Mouse (Mus musculus): ENCODE measurements around the gene Znrf2.
"Not testable (repeated sequence)": the region's sequence is repeated elsewhere in the genome, so short reads cannot be mapped to it uniquely, and the experiment has no call there.

Znrf2 gene

GRCm38 (mm10) chr6:54809531-54810313 lies 7.0 kb upstream of the Znrf2 start:
- peak in 1 of 2 experiments; percentile 54 for DNase-seq (ENCODE audit: low spot score in 2 of 2)

GRCm38 (mm10) chr6:54810314-54810646 lies 6.4 kb upstream of the Znrf2 start:
- DNase-seq (ENCODE audit: low spot score in 2 of 2) = no peak

GRCm38 (mm10) chr6:54811546-54812250 lies 5.0 kb upstream of the Znrf2 start:
- DNase-seq (ENCODE audit: low spot score in 2 of 2) = peak; percentile 76 to 77

- DNase-seq (ENCODE audit: low spot score in 2 of 2) = no peak
These were observed 4.4 kb upstream of the Znrf2 start for GRCm38 (mm10) chr6:54812276-54812675.

GRCm38 (mm10) chr6:54815428-54816130 lies 1.1 kb upstream of the Znrf2 start:
- DNase-seq (ENCODE audit: low spot score in 2 of 2) = no peak

- DNase-seq (ENCODE audit: low spot score in 2 of 2) = peak in 1 of 2 experiments; percentile 30
These were observed 601 bp downstream of the Znrf2 start for GRCm38 (mm10) chr6:54817266-54817767.

- no peak for DNase-seq (ENCODE audit: low spot score in 2 of 2)
These were observed 1.7 kb downstream of the Znrf2 start for GRCm38 (mm10) chr6:54818389-54818788.

GRCm38 (mm10) chr6:54819272-54819671 lies 2.6 kb downstream of the Znrf2 start:
- no peak for DNase-seq (ENCODE audit: low spot score in 2 of 2)

GRCm38 (mm10) chr6:54819746-54820145 lies 3.0 kb downstream of the Znrf2 start:
- no peak for DNase-seq (ENCODE audit: low spot score in 2 of 2)

- DNase-seq (ENCODE audit: low spot score in 2 of 2) = no peak
These were observed 5.6 kb downstream of the Znrf2 start for GRCm38 (mm10) chr6:54822348-54822747.

GRCm38 (mm10) chr6:54824561-54824960 lies 7.8 kb downstream of the Znrf2 start:
- DNase-seq (ENCODE audit: low spot score in 2 of 2) = not testable (repeated sequence)

- no peak for DNase-seq (ENCODE audit: low spot score in 2 of 2)
These were observed 10.8 kb downstream of the Znrf2 start for GRCm38 (mm10) chr6:54827481-54827880.

GRCm38 (mm10) chr6:54828274-54828673 lies 11.6 kb downstream of the Znrf2 start:
- DNase-seq (ENCODE audit: low spot score in 2 of 2) = no peak

GRCm38 (mm10) chr6:54830048-54830772 lies 13.5 kb downstream of the Znrf2 start:
- DNase-seq (ENCODE audit: low spot score in 2 of 2) = no peak

GRCm38 (mm10) chr6:54831069-54831720 lies 14.5 kb downstream of the Znrf2 start:
- no peak for DNase-seq (ENCODE audit: low spot score in 2 of 2)

GRCm38 (mm10) chr6:54833427-54833826 lies 16.7 kb downstream of the Znrf2 start:
- DNase-seq (ENCODE audit: low spot score in 2 of 2) = no peak

- no peak for DNase-seq (ENCODE audit: low spot score in 2 of 2)
These were observed 19.9 kb downstream of the Znrf2 start for GRCm38 (mm10) chr6:54836666-54837065.

GRCm38 (mm10) chr6:54841399-54841798 lies 24.7 kb downstream of the Znrf2 start:
- DNase-seq (ENCODE audit: low spot score in 2 of 2) = no peak

- DNase-seq (ENCODE audit: low spot score in 2 of 2) = no peak
These were observed 25.3 kb downstream of the Znrf2 start for GRCm38 (mm10) chr6:54842041-54842440.

GRCm38 (mm10) chr6:54848546-54848945 lies 31.8 kb downstream of the Znrf2 start:
- no peak for DNase-seq (ENCODE audit: low spot score in 2 of 2)

Data from right cerebral cortex, adult 2 months (tissue).